Mouse (Mus musculus) stomach, postnatal 0 days (tissue): Measurements from ENCODE around the gene Mgll.

ENCODE experiments used
- CTCF ChIP-seq: IDR thresholded peaks from 2 replicates; pipeline ENCODE4 v1.5.1; 2016; ENCODE audit warnings: antibody characterized with exemption, low read depth, mild to moderate bottlenecking, moderate library complexity
- EP300 ChIP-seq: optimal IDR thresholded peaks from 2 replicates; pipeline ENCODE3; 2016; ENCODE audit warnings: antibody characterized with exemption

DNA sequence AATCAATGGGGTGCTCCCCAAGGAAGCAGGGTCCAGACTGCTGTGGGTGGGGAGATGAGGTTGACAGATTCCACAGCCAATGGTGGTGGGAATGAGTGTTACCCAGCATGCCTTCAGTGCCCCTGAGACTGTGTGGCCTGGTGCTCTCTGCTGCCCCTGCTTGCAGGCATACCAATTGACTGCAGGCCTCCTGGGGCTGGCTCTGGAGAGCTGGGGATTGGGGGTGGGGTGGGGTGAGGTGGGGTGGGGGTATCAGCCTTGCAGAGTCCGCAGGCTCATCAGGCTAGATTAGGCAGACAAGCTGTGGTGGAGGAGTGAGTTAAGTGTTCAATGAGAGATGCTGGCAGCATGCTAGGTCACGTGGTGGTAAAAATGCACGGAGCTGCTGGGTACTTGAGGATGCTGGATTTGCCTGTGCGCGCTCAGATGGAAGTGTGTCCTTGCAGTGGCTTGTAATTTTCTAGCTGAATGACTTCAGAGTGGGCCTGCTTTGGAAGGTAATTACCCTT is 28.6 kb downstream of the Mgll start:
- peak; percentile 46 for TF ChIP-seq CTCF
- TF ChIP-seq EP300 = no peak
